Mouse (Mus musculus) spleen, adult 2 months (tissue): ENCODE data around the gene Itga7. TPM values are rescaled to one million over a fixed set of nuclear protein-coding genes. Genes with fewer than 3 reads are reported as not detected.

ENCODE experiments used
- DNase-seq, 2 experiments: peaks; one replicate each; pipeline versions ENCODE4 v3.0.0 to v3.0.0-alpha.2; 2012 to 2021; ENCODE audit warnings: low spot score in 2 of 2, low read depth in 1 of 2
- H3K27ac ChIP-seq: fragments of 200-500 bp; 2 replicates; pipeline ENCODE4 v1.5.1; 2012; ENCODE audit warnings: low read length, inconsistent platforms; ENCODE audit not compliant: insufficient read depth
- H3K27me3 ChIP-seq: fragments of 200-500 bp; 2 replicates; pipeline ENCODE4 v1.6.1; 2012; ENCODE audit warnings: mild to moderate bottlenecking, moderate library complexity, low read length, inconsistent platforms; ENCODE audit not compliant: control insufficient read depth, insufficient read depth
- H3K36me3 ChIP-seq: fragments of 200-500 bp; 2 replicates; pipeline ENCODE4 v1.6.1; 2012; ENCODE audit warnings: mild to moderate bottlenecking, low read length, inconsistent platforms; ENCODE audit not compliant: control insufficient read depth, insufficient read depth
- H3K4me1 ChIP-seq: fragments of 200-500 bp; 2 replicates; pipeline ENCODE4 v1.6.1; 2011; ENCODE audit warnings: inconsistent platforms; ENCODE audit not compliant: control insufficient read depth, insufficient read depth, insufficient read length
- H3K4me3 ChIP-seq: fragments of 200-500 bp; 2 replicates; pipeline ENCODE4 v1.5.1; 2011; ENCODE audit warnings: mild to moderate bottlenecking, inconsistent platforms; ENCODE audit not compliant: insufficient read depth, insufficient read length; ENCODE audit errors: extremely low read depth
- CTCF ChIP-seq: fragments of 200-500 bp; IDR thresholded peaks from 2 replicates; pipeline ENCODE4 v1.5.1; 2011; ENCODE audit warnings: mild to moderate bottlenecking, inconsistent platforms; ENCODE audit not compliant: insufficient read depth, insufficient read length, insufficient replicate concordance; ENCODE audit errors: extremely low read depth
- POLR2A ChIP-seq: fragments of 200-500 bp; IDR thresholded peaks from 2 replicates; pipeline ENCODE4 v1.6.1; 2011; ENCODE audit warnings: low read depth, low read length, inconsistent platforms
- WGBS: fragments of 180-500 bp; shearing (Covaris S2); methylation state at CpG from one replicate; pipeline ENCODE4 v1.1.7; 2018; 5-methylcytosine and 5-hydroxymethylcytosine counted together
- polyA plus RNA-seq: library from polyadenylated mRNA; depleted of rRNA; stranded (reverse); fragments of >200 nt; gene quantifications from 2 replicates; pipeline ENCODE4 v1.2.3, GENCODE M21; 2012

The Itga7 gene
- polyA plus RNA-seq, 1 experiment = 5.8 TPM

DNA sequence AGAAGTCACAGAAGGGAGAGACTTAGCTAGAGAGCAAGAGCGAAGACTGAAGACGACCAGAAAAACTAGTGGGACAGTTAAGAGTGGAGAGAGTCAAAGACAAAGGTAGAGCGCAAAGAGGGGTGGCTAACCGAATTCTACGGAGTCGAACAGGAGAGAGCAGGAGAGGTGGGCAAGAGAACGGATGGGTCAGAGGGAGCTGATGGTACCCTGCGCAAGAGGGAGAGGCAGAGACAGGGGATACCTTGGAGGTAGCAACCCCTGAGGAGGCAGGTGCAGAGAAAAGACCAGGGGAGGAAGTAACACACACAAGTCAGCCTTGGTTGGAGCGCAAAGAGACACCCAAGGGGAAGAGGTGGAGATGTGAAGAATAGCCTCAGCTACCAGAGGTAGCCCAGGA, 41.4 kb upstream of the Itga7 start:
- peak in 1 of 2 experiments; percentile 15 for DNase-seq
- peak overlapping the region; percentile 62; the same call in 1 of the 2 replicates for H3K4me3 ChIP-seq
- H3K27ac ChIP-seq = no peak overlapping the region
- peaks cover 4% of the 10 kb centered on the region for H3K27me3 ChIP-seq
- no peaks in the 10 kb centered on the region for H3K36me3 ChIP-seq
- WGBS = 9% methylated on average over 9 of the region's 9 CpGs
- H3K4me1 ChIP-seq = peaks cover 12% of the 10 kb centered on the region; the same call in 1 of the 2 replicates
- TF ChIP-seq CTCF (no peak), POLR2A (no peak)

GRCm38 (mm10) chr10:128895437-128895836, 38.2 kb upstream of the Itga7 start:
- H3K4me1 ChIP-seq = peaks cover 1% of the 10 kb centered on the region; the same call in 1 of the 2 replicates

GRCm38 (mm10) chr10:128895952-128896693, 37.5 kb upstream of the Itga7 start:
- H3K4me1 ChIP-seq = no peaks in the 10 kb centered on the region
- DNase-seq = no peak
- WGBS = 11% methylated on average over 17 of the region's 17 CpGs
- peaks cover 2% of the 10 kb centered on the region; the same call in 1 of the 2 replicates for H3K27me3 ChIP-seq
- no peaks in the 10 kb centered on the region for H3K36me3 ChIP-seq
- no peak overlapping the region for H3K4me3 ChIP-seq
- H3K27ac ChIP-seq = no peak overlapping the region
- TF ChIP-seq CTCF (no peak), POLR2A (no peak)

More at GRCm38 (mm10) chr10:128895437-128895836, 38.2 kb upstream of the Itga7 start:
- TF ChIP-seq CTCF = peak; percentile 28; the same call in 1 of the 2 replicates
- no peak for TF ChIP-seq POLR2A
- Histone ChIP-seq H3K27me3 (peaks cover 4% of the 10 kb centered on the region), H3K4me3 (no peak overlapping the region), H3K27ac (no peak overlapping the region), H3K36me3 (no peaks in the 10 kb centered on the region)
- DNase-seq = peak; percentile 70 to 72
- WGBS = 2% methylated on average over 9 of the region's 9 CpGs

- no peaks in the 10 kb centered on the region for H3K4me1 ChIP-seq
- no peak for DNase-seq
- TF ChIP-seq POLR2A = no peak
- TF ChIP-seq CTCF = no peak
- H3K36me3 ChIP-seq = no peaks in the 10 kb centered on the region
- WGBS = 55% methylated on average over 1 of the region's 1 CpGs
- no peaks in the 10 kb centered on the region for H3K27me3 ChIP-seq
- no peak overlapping the region for H3K4me3 ChIP-seq
- H3K27ac ChIP-seq = no peak overlapping the region
Observed at GRCm38 (mm10) chr10:128896807-128897206, 36.8 kb upstream of the Itga7 start.

GRCm38 (mm10) chr10:128897501-128897900, 36.1 kb upstream of the Itga7 start:
- Histone ChIP-seq H3K36me3 (no peaks in the 10 kb centered on the region), H3K27ac (no peak overlapping the region), H3K4me1 (peaks cover under 1% of the 10 kb centered on the region; the same call in 1 of the 2 replicates), H3K27me3 (no peaks in the 10 kb centered on the region), H3K4me3 (no peak overlapping the region)
- no peak for DNase-seq
- 38% methylated on average over 1 of the region's 1 CpGs for WGBS
- TF ChIP-seq POLR2A = no peak
- TF ChIP-seq CTCF = no peak

- DNase-seq = no peak
Observed at GRCm38 (mm10) chr10:128899759-128900490, 33.7 kb upstream of the Itga7 start.

More at GRCm38 (mm10) chr10:128899759-128900490, 33.7 kb upstream of the Itga7 start:
- no peaks in the 10 kb centered on the region for H3K36me3 ChIP-seq
- no peak overlapping the region for H3K4me3 ChIP-seq
- 80% methylated on average over 6 of the region's 6 CpGs for WGBS
- H3K27me3 ChIP-seq = no peaks in the 10 kb centered on the region
- peaks cover 2% of the 10 kb centered on the region; the same call in 1 of the 2 replicates for H3K4me1 ChIP-seq
- no peak for TF ChIP-seq CTCF
- no peak for TF ChIP-seq POLR2A
- H3K27ac ChIP-seq = no peak overlapping the region
